Comparison of ENCODE assay signal across 8 mouse cellular contexts in the genomic region with DNA sequence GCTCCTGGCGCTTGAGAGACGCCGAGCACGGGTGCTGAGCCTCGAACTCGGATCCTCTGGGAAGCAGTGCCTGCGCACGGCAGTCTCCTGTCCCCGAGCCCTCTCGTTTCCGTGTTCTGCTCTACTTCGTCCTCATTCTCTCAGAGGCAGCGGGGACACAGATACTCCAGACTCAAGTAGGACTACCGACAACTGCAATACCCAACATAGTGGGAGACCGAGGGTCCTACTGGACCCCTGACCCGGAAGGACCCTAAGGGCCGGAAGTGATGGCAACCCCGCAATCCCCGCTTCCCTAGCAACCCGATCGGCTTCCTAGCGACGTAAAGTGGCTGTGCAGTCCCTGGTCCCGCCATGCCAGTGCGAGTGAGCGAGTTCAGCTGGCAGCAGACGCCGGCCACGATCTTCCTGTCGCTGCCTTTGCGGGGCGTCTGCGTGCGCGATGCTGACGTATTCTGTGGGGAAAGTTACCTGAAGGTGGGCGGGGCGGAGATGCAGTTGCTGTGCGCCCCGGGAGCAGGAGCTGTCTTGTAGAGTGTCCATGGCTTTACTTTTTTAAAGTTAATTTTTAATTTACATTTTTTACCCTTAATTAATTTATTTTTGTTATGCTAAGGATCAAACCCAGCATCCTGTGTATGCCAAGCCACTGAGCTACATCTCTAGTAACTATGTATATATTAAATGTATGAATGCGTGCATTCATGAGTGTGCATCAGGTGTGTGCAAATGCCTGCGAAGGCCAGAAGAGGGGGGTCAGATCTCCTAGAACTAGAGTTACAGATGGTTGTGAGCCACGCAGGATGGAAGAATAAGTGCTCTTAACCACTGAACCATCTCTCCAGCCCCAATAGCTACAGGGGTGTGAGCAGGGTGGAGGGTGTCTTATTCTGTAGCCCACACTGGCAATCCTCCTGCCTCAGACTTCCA. TPM values are rescaled to one million over a fixed set of nuclear protein-coding genes. Genes with fewer than 3 reads are reported as not detected.
A peak's percentile ranks its signal among the peaks of the same experiment; 100 is the strongest.
DNase-seq lines count a peak whose midpoint lies in the region; ATAC-seq lines count a peak whose summit lies in the region.

A gene (plus strand): TSS at position 265 of the 930 bp plus-strand sequence.
A gene (plus strand): TSS at position 332 of the 930 bp plus-strand sequence.

- peak within 1 kb of the TSS; percentile 65 for H3K9ac ChIP-seq in forebrain, embryonic 14.5 days (ENCODE audit: low read length)
- peak within 1 kb of the TSS; percentile 24 for H3K9ac ChIP-seq in liver, embryonic 16.5 days (ENCODE audit: low read depth, low read length)
- H3K9ac ChIP-seq in neural tube, embryonic 13.5 days = peak within 1 kb of the TSS; percentile 69

- peaks cover 5% of the 10 kb centered on the region; the same call in 1 of the 2 replicates for H3K4me1 ChIP-seq in forebrain, embryonic 14.5 days (ENCODE audit: control insufficient read depth, insufficient read depth, low read length)
- H3K4me1 ChIP-seq in liver, embryonic 16.5 days (ENCODE audit: control insufficient read depth, low read depth, low read length) = peaks cover 4% of the 10 kb centered on the region
- peaks cover 11% of the 10 kb centered on the region for H3K4me1 ChIP-seq in neural tube, embryonic 13.5 days (replicated peaks)

- peak; percentile 96 for ATAC-seq in forebrain, embryonic 14.5 days
- ATAC-seq in liver, embryonic 16.5 days (ENCODE audit: low read depth) = peak; percentile 64
- peak; percentile 96 for ATAC-seq in neural tube, embryonic 13.5 days (ENCODE audit: low read depth)

- intact Hi-C loops in heart, postnatal 14 days (cut with DNase I) = no loop called here

- H3K27ac ChIP-seq in forebrain, embryonic 14.5 days (ENCODE audit: low read depth, low read length) = peak within 1 kb of the TSS; percentile 41
- 0 out of 2 replicates have a peak within 1 kb of the TSS, but pooled peaks have one; percentile 12 for H3K27ac ChIP-seq in liver, embryonic 16.5 days (ENCODE audit: low read length)
- peak within 1 kb of the TSS; percentile 49 for H3K27ac ChIP-seq in neural tube, embryonic 13.5 days (replicated peaks)

- H3K36me3 ChIP-seq in forebrain, embryonic 14.5 days (ENCODE audit: control insufficient read depth, insufficient read depth, low read length) = no peaks in the 10 kb centered on the region
- no peaks in the 10 kb centered on the region for H3K36me3 ChIP-seq in liver, embryonic 16.5 days (ENCODE audit: control insufficient read depth, insufficient read depth)
- no peaks in the 10 kb centered on the region for H3K36me3 ChIP-seq in neural tube, embryonic 13.5 days

- peak within 1 kb of the TSS; percentile 71 for H3K4me2 ChIP-seq in forebrain, embryonic 14.5 days (ENCODE audit: low read length)
- H3K4me2 ChIP-seq in liver, embryonic 16.5 days (ENCODE audit: low read depth, low read length) = peak within 1 kb of the TSS; percentile 53
- peak within 1 kb of the TSS; percentile 68 for H3K4me2 ChIP-seq in neural tube, embryonic 13.5 days

- no peaks in the 10 kb centered on the region for H3K9me3 ChIP-seq in forebrain, embryonic 14.5 days (replicated peaks; ENCODE audit: control insufficient read depth, low read length)
- H3K9me3 ChIP-seq in liver, embryonic 16.5 days (replicated peaks; ENCODE audit: control insufficient read depth, low read length) = no peaks in the 10 kb centered on the region
- H3K9me3 ChIP-seq in neural tube, embryonic 13.5 days = no peaks in the 10 kb centered on the region

- no peaks in the 10 kb centered on the region for H3K27me3 ChIP-seq in forebrain, embryonic 14.5 days (replicated peaks; ENCODE audit: control insufficient read depth, insufficient read depth, low read length)
- H3K27me3 ChIP-seq in liver, embryonic 16.5 days (ENCODE audit: control insufficient read depth, insufficient read depth, low read depth, low read length) = no peaks in the 10 kb centered on the region
- no peaks in the 10 kb centered on the region for H3K27me3 ChIP-seq in neural tube, embryonic 13.5 days

- peak within 1 kb of the TSS; percentile 61 for H3K4me3 ChIP-seq in forebrain, embryonic 14.5 days (ENCODE audit: low read depth, low read length)
- peak within 1 kb of the TSS; percentile 60 for H3K4me3 ChIP-seq in liver, embryonic 16.5 days (ENCODE audit: low read depth, low read length)
- peak within 1 kb of the TSS; percentile 65 for H3K4me3 ChIP-seq in neural tube, embryonic 13.5 days

- WGBS in forebrain, embryonic 14.5 days = 2% methylated on average over 43 of the region's 43 CpGs
- WGBS in large intestine, adult 2 months = 2% methylated on average over 43 of the region's 43 CpGs
- WGBS in liver, embryonic 16.5 days (ENCODE audit: insufficient replicate concordance) = 3% methylated on average over 43 of the region's 43 CpGs
- WGBS in neural tube, embryonic 13.5 days = 2% methylated on average over 43 of the region's 43 CpGs

- DNase-seq in CD8-positive naive resting alpha-beta T cell, adult 2 months (ENCODE audit: low read depth in 2 of 2, low spot score in 2 of 2) = peak; percentile 83 to 84
- peak; percentile 45 for DNase-seq in c-Kit-positive CD71-positive TER-119-negative erythroid progenitor cells, embryonic 14.5 days (ENCODE audit: low read depth)
- DNase-seq in forebrain, embryonic 14.5 days (ENCODE audit: low spot score) = peak; percentile 92
- peak; percentile 59 to 79 for DNase-seq in heart, postnatal 14 days
- peak; percentile 31 for DNase-seq in large intestine, adult 2 months (ENCODE audit: low read depth, low spot score)
- DNase-seq in telencephalon, adult 2 months (ENCODE audit: low read depth, low spot score) = peak; percentile 51

RNA-seq across cellular contexts. Expression of the first gene that starts in this region (rescaled TPM):
- 2.1 and 2.3 TPM in 2 replicates for polyA plus RNA-seq in forebrain, embryonic 14.5 days (2014; fragmentation: Nextera tagmentation; extraction: Ambion mirVana)
- under 1 TPM; 0.17 to 0.72 TPM for total RNA-seq in heart, postnatal 14 days (2021)
- 0.08 and 0.12 TPM in 2 replicates for polyA plus RNA-seq in large intestine, adult 2 months (2012; rRNA removed)
- polyA plus RNA-seq in liver, embryonic 16.5 days (2015; fragmentation: Nextera tagmentation; extraction: Ambion mirVana) = 0.05 and 0.06 TPM in 2 replicates
- 2.4 and 2.7 TPM in 2 replicates for polyA plus RNA-seq in neural tube, embryonic 13.5 days (2015; fragmentation: Nextera tagmentation; extraction: Ambion mirVana)

RNA-seq across cellular contexts. Expression of the second gene that starts in this region (rescaled TPM):
- polyA plus RNA-seq in forebrain, embryonic 14.5 days (2014; fragmentation: Nextera tagmentation; extraction: Ambion mirVana) = not detected in 2 replicates
- under 1 TPM; 0.14 to 0.29 TPM for total RNA-seq in heart, postnatal 14 days (2021)
- polyA plus RNA-seq in large intestine, adult 2 months (2012; rRNA removed) = not detected in 2 replicates
- polyA plus RNA-seq in liver, embryonic 16.5 days (2015; fragmentation: Nextera tagmentation; extraction: Ambion mirVana) = not detected in 2 replicates
- not detected in 2 replicates for polyA plus RNA-seq in neural tube, embryonic 13.5 days (2015; fragmentation: Nextera tagmentation; extraction: Ambion mirVana)

Comparison
In these comparisons a context has a peak if more than half of its experiments do, and no peak if none do; other contexts are left out.
1. Peak in every context shown above with its lines: DNase-seq, ATAC-seq, H3K4me3 ChIP-seq and H3K27ac ChIP-seq.
2. Peak in DNase-seq in heart, postnatal 14 days; RNA of the genes that start here not detected or under 1 TPM.
3. Peak in DNase-seq in large intestine, adult 2 months; RNA of the genes that start here not detected or under 1 TPM.
4. Peak in ATAC-seq, H3K4me3 ChIP-seq, H3K27ac ChIP-seq, H3K9ac ChIP-seq and H3K4me2 ChIP-seq in liver, embryonic 16.5 days; RNA of the genes that start here not detected or under 1 TPM.
5. DNase-seq: peak in every context shown above with its lines; median percentile 92 in forebrain, embryonic 14.5 days; 84 in CD8-positive naive resting alpha-beta T cell, adult 2 months; 69 in heart, postnatal 14 days; 51 in telencephalon, adult 2 months; 45 in c-Kit-positive CD71-positive TER-119-negative erythroid progenitor cells, embryonic 14.5 days; 31 in large intestine, adult 2 months.